Mouse (Mus musculus) embryonic fibroblast, embryonic 13.5 days (primary cell): ENCODE results near the gene Mybpc2. TPM values are rescaled to one million over a fixed set of nuclear protein-coding genes. Genes with fewer than 3 reads are reported as not detected.

Experiments used
- H3K27ac ChIP-seq: 2 replicates; pipeline ENCODE4 v1.5.1; 2012; ENCODE audit warnings: low read length, control low read depth, inconsistent platforms; ENCODE audit not compliant: insufficient read depth
- H3K4me1 ChIP-seq: 2 replicates; pipeline ENCODE4 v1.6.1; 2011; ENCODE audit warnings: low read length; ENCODE audit not compliant: control insufficient read depth, insufficient read depth
- H3K4me3 ChIP-seq: 2 replicates; pipeline ENCODE4 v1.5.1; 2011; ENCODE audit warnings: mild to moderate bottlenecking, control low read depth, low read length; ENCODE audit not compliant: insufficient read depth
- CTCF ChIP-seq: IDR thresholded peaks from 2 replicates; pipeline ENCODE4 v1.5.1; 2011; ENCODE audit warnings: mild to moderate bottlenecking, control low read depth, low read length, moderate library complexity, borderline replicate concordance; ENCODE audit not compliant: insufficient read depth
- POLR2A ChIP-seq: IDR thresholded peaks from 2 replicates; pipeline ENCODE4 v1.6.1; 2011; ENCODE audit warnings: low read depth, mild to moderate bottlenecking, control low read depth, low read length, moderate library complexity
- polyA plus RNA-seq: library from polyadenylated mRNA; stranded (reverse); fragments of >200 nt; gene quantifications from 2 replicates; pipeline ENCODE4 v1.2.4, GENCODE M21; 2011; ENCODE audit warnings: low read depth; ENCODE audit not compliant: missing spikeins, insufficient read length

Gene Mybpc2
- polyA plus RNA-seq, 1 experiment, result not detected

GRCm38 (mm10) chr7:44534656-44535441 is 10.4 kb upstream of the Mybpc2 start:
- Histone ChIP-seq H3K27ac (no peak overlapping the region), H3K4me1 (no peaks in the 10 kb centered on the region), H3K4me3 (no peak overlapping the region)
- TF ChIP-seq CTCF (no peak), POLR2A (no peak)

- no peak for TF ChIP-seq POLR2A
- TF ChIP-seq CTCF, result no peak
- Histone ChIP-seq H3K4me3 (no peak overlapping the region), H3K27ac (no peak overlapping the region), H3K4me1 (no peaks in the 10 kb centered on the region)
These were observed 9.8 kb upstream of the Mybpc2 start for GRCm38 (mm10) chr7:44534242-44534641.

- Histone ChIP-seq H3K4me3 (no peak overlapping the region), H3K4me1 (no peaks in the 10 kb centered on the region), H3K27ac (no peak overlapping the region)
- TF ChIP-seq POLR2A (no peak), CTCF (no peak)
These were observed 9.2 kb upstream of the Mybpc2 start for GRCm38 (mm10) chr7:44533746-44534045.

DNA sequence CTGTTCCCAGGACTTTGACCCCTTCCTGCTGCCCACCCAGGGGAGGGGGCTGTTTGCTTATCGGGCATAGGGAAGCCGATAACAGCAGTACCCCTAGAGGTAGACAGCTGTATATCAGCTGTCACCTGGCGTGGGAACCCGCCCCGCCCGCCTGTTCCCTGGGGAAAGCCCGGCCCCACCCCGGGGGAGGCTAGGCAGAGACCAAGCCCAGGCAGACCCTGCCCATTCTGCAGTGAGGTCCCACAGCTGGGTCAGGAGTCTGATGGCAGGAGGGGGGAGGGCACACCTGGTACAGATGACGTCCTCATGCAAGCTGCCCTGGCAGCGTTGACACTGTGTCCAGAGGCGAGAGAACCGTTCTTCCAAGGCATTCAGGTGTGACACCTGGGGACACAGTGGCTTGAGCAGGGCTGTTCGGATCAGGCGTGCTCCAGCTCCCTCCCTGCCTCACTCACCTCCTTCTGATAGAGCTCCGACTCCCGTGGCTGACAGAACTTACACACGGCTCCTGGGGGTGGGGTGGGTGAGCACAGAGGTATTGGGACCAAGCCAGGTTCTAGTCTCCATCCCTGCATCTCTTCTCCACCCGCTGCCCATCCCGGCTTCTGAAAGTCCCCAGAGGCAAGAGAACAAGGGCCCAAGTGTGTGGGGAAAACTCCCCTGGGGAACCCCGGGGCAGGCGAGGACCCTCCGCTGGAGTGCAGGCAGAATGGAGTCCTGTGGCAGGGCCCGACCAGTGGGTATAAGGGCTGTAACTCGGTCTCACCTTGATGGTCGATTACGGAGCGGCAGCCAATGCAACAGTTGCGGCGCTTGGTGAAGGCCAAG is 8.7 kb upstream of the Mybpc2 start:
- TF ChIP-seq CTCF (no peak), POLR2A (no peak)
- H3K4me3 ChIP-seq, result no peak overlapping the region
- H3K4me1 ChIP-seq, result no peaks in the 10 kb centered on the region
- no peak overlapping the region for H3K27ac ChIP-seq

- no peak within 1 kb of the TSS for H3K27ac ChIP-seq
- no peak within 1 kb of the TSS for H3K4me3 ChIP-seq
- no peak for TF ChIP-seq CTCF
- TF ChIP-seq POLR2A, result no peak
- H3K4me1 ChIP-seq, result no peaks in the 10 kb centered on the region
These were observed 7.7 kb upstream of the Mybpc2 start, which contains the start of gene Spib for GRCm38 (mm10) chr7:44531946-44532732. Gene Spib (minus strand): TSS chr7:44532071.

DNA sequence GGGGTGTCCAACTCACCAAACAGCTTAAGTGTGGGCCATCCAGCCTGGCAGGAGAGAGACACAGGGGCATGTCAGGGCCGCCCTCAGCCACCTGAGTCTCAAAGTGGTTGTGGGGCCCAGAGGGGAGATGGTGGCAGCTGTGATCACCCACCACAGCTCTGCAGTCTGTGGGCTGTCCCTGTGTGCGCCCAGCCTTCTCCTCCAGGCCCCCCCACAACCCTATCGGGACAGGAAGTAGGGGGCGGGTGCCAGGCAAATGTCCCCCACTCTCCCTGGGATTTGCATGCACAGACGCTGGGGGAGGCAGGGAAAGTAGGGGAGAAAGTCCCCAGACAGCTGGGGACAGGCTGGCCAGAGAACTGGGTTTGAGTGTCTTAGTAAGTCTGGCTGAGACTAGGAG is 6.8 kb upstream of the Mybpc2 start:
- no peak overlapping the region for H3K4me3 ChIP-seq

DNA sequence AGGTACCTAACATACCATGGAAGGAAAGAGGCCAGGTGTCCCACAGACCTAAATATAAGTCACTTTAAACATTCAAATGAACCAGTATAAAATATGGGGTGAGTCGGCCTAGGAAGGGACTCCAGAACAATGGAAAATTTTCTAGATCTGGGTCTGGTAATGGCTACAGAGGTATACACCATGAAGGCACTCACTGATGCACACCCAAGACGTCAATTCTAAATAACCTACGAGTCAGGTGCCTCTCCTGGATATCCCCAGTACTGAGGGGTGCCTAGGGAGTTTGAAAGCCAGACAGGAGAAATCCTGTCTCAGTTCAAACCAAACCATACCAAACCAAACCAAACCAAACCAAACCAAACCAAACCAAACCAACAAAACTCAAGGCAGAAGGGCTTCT is 6.1 kb upstream of the Mybpc2 start:
- Histone ChIP-seq H3K4me3 (no peak overlapping the region), H3K4me1 (0 out of 2 replicates have a peak, but pooled peaks cover under 1% of the 10 kb centered on the region), H3K27ac (no peak overlapping the region)
- TF ChIP-seq CTCF (no peak), POLR2A (no peak)

More for the DNA sequence above, 6.8 kb upstream of the Mybpc2 start:
- H3K4me1 ChIP-seq, result no peaks in the 10 kb centered on the region
- H3K27ac ChIP-seq, result no peak overlapping the region
- no peak for TF ChIP-seq CTCF
- TF ChIP-seq POLR2A, result no peak

GRCm38 (mm10) chr7:44529518-44529917 is 5.1 kb upstream of the Mybpc2 start:
- Histone ChIP-seq H3K4me1 (0 out of 2 replicates have a peak, but pooled peaks cover 5% of the 10 kb centered on the region), H3K27ac (no peak overlapping the region), H3K4me3 (no peak overlapping the region)
- TF ChIP-seq CTCF (no peak), POLR2A (no peak)

- 0 out of 2 replicates have a peak, but pooled peaks cover 5% of the 10 kb centered on the region for H3K4me1 ChIP-seq
- peak overlapping the region; percentile 14 for H3K4me3 ChIP-seq
- H3K27ac ChIP-seq, result no peak overlapping the region
- TF ChIP-seq POLR2A, result peak; percentile 23; the same call in 1 of the 2 replicates
- peak; percentile 71; the same call in 1 of the 2 replicates for TF ChIP-seq CTCF
These were observed 3.3 kb upstream of the Mybpc2 start for GRCm38 (mm10) chr7:44527483-44528398.
